Mouse (Mus musculus): ENCODE results near the gene Iqsec1.

Iqsec1 gene

DNA sequence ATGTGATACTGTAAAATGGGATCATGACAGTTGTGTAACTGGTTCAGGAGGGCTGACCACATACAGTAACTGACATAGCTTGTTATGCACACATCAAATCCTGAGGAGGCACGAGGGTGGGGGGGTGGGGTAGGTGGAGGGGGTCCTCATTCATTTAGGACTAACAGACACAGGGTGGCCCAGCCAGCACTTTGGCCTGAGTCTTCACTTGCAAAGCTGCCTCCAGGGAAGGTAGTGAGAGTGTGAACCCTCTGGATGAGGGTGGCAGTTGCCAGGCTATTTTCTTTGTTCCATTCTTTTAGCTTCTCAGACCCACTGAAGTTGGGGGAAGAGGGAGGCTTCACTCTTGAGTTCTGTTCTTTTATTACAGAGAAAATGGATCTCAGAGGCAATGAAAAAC lies 177.9 kb downstream of the Iqsec1 start:
- no peak for DNase-seq

DNA sequence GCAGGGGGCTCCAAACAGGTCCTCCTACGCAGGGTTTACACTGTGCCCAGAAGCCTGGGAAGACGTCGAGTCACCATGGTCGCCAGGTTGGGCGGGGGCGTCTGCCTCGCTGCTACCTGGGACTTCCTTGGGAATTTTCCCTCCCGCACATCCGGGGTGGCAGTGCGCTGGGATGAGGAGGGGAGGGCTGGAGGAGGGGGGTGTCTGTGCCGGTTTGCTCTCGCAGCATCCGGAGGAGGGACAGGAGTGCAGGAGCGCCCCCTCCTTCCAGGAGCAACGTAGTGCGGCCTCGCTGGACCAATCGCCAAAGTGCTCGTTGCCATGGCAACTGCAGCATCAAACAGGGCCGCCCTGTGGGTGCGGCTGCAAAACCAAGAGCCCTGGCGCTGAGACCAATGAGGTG lies 178.5 kb downstream of the Iqsec1 start:
- DNase-seq = peak; percentile 97

DNA sequence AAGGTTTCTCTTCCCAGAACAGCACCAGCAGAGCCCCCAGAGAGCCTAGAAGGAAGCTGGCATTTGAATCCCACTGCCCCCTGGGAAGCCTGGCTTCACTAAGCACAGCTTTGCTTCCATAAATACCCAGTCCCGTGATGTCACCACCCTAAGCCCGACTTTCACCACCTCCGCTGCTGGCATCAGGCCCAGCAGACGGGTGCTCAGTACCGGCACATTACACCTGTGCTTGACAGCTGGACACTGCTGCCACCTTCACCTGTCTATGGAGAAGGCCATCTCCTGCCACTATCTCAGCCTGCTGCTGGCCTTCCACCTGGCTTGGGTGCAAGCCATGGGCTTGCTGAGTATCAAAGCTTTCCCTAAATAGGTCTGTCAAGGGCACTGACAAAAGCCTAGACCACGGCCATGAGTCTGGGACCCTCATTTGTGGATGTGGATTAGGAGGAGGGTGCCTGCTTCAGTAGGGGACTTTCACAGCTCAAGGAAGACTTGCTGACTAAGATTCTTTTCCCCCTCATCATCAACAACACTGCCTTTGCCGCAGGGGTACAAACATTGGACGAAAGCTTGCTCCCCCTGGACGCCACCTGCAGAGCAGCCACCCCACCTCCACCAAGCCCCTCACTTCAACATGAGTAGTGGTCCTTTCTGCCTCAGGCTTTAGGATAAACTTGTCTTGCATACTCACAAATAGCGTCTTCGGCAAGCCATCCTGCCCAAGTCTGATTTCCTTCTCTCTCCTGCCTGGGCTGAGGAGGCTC lies 179.2 kb downstream of the Iqsec1 start:
- DNase-seq = peak; percentile 65

DNA sequence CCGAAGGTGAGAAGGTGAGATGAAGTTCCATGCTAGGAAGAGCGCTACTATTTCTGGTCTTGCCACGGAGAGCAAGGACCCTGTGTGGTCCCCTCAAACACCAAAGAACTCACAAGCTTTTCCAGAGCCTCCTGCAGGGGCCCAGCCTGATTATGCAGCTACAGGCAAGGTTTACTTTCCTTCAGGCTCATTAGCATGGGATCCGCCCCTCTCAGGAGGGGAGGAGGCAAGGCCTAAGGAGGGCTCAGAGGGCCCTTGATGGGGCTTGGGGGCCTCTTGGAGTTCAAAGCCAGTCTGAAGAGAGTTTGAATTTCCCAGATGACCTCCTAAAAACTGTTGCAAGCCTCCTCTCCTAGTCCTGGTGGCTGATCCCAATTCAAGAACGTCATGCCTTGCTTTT lies 179.9 kb downstream of the Iqsec1 start:
- no peak for DNase-seq

- DNase-seq = no peak
Measured at GRCm38 (mm10) chr6:90808134-90808533, 180.4 kb downstream of the Iqsec1 start.

DNA sequence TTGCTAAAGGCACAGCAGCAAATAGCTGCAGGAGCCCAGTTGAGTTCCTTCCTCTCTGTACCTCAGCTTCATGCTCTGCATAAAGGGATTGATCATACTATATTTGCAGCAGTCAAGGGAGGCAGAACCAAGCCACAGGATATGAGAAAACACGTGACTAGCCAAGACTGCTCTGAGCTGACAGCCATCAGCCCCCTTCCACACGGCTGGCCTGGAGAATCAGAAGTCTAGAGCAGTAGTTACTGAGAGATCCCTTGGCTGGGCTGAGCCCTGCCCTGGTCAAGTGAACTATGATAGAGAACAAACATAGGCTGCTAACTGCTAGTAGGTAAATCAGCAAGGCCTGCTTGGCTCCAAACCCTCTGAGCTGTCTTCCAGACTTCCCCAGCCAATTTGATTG lies 180.9 kb downstream of the Iqsec1 start:
- DNase-seq = no peak

DNA sequence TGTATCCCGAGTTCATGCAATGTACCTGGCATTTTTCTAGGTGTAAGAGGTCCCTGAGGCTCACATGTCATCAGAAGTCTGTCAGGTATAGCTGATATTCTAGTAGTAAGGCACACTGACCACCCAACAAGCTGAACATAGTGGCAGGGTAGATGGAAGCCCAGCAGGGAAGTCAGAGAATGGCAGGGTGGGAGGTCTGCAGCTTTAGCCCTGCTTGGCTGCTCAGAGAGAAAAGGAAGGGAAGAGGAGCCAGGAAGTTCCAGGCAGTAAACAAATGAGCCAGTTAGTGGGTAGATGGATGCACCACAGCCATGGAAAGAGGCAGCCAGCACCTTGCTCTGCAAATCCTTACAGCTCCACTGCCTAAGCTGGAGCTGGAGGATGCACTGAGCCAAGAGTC lies 181.7 kb downstream of the Iqsec1 start:
- DNase-seq = no peak

GRCm38 (mm10) chr6:90805101-90805500 lies 183.4 kb downstream of the Iqsec1 start:
- no peak for DNase-seq

DNA sequence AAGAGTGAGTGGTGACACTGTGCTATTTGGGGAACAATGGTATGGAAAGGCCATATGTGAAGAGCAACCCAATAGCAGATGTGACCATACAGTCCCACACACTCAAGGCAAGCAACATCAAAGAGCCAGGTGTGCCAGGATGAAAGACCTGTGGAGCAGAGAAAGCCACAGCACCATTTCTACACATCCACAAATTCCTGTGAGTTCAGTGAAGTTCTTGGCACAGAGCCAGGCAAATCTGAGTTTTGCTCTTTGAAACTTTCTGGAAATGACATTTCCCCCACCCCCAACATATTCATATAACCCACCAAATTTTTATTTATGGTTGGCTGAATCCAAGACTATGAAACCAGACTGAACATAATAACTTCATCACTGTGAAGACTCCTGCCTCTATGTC lies 183.8 kb downstream of the Iqsec1 start:
- DNase-seq = no peak

- peak; percentile 88 for DNase-seq
Measured at GRCm38 (mm10) chr6:90802604-90803003, 185.9 kb downstream of the Iqsec1 start.

GRCm38 (mm10) chr6:90802058-90802457 lies 186.4 kb downstream of the Iqsec1 start:
- DNase-seq = no peak

DNA sequence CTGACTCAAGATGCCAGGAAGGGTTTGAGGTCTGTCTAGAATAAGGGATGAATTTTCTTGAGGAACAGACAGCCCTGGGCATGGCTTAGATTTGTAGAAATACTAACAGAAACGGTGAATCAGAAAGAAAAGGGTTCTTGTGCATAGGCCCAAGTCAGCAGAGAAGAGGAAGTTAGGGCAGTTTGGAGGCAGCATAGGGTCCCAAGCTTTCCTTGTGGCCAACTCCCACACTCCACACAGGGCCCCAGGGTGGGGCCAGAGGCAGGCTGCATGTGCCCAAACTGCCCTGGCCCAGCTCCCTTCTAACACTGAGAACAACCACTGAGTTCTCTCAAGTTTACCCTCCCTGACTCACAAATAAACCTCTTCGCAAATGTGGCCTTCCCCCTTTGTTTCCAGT lies 187.7 kb downstream of the Iqsec1 start:
- no peak for DNase-seq

DNA sequence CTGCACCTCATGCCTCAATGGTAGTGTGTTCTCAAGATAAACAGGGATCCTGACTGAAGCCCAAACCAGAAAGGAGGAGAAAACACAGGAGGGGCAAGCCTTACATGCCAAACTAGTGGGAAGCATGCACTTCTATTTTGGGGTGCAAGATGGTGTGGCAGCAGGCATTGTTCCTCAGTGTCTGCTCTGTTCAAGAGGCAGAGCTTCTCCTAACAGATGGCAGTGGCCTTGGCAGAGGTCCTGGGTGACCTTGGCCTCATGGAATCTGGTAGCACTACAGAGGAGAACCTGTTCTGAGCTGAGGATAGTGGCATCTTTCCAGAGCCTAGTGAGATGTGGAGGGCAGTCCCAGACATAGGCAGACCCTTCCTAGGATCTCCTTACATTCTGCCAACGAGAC lies 189.4 kb downstream of the Iqsec1 start:
- DNase-seq = peak; percentile 84

DNA sequence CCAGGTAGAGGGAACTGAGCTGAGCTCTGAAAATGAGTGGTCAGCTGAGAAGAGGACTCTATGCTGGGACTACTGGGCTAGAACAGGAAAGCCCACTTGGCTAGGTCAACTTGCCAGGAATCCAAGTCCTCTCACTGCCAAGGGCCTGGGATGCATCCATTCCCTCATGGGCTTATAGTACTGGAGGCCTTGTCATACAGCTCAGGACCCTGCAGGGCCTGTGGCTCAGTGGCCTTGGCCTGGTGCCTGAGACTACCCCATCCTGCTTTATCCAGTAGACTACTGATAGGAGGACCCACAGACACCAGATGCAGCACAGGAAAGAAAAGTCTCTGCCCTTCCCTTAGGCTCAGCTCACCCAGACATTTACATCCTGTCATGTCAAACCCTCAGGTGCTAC lies 190.3 kb downstream of the Iqsec1 start:
- DNase-seq = no peak

DNA sequence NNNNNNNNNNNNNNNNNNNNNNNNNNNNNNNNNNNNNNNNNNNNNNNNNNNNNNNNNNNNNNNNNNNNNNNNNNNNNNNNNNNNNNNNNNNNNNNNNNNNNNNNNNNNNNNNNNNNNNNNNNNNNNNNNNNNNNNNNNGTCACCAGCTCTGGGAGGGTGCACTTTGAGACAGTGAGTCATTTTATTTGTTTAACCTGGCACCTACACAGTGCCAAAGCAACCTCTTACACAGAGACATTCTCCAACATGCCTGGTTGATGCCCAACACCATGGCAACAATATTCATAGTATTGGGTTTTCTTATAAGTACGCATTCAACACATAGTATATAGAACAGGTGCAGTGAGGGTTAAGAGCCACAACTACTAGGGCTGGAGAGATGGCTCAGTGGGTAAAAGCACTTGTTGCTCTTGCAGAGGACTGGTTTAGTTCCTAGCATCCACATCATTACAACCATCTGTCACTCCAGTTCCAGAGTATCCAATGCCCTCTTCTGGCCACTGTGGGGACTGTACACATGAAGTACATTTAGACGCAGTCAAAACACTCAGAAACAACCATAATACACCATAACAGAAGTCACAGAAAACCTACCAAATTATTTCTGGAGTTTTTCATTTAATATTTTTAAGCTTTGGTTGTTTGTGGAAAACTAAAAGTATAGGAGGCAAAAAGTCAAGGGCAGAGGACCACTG lies 191.4 kb downstream of the Iqsec1 start:
- no peak for DNase-seq

- DNase-seq = no peak
Measured at GRCm38 (mm10) chr6:90790901-90791300, 197.6 kb downstream of the Iqsec1 start.

GRCm38 (mm10) chr6:90789520-90789919 lies 199.0 kb downstream of the Iqsec1 start:
- DNase-seq = no peak

DNA sequence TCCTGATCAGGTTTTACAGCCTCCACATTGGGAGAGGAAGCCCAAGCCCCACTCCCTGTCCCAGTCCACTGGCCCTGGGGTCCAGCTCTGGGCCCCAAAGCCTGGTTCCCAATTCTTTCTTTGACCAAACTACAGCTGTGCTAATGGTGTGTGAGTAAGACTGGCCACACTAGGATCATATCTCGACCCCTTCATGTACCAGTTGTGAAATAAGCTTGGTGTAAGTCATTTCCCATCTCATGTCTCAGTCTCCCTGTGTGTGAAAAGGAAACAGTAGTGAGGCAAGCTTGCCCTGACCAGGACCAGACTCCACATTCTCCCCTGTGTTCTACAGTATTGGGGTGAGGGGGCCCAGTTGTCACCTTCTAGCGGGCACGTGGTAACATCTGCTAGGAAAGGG lies 200.9 kb downstream of the Iqsec1 start:
- DNase-seq = no peak

DNA sequence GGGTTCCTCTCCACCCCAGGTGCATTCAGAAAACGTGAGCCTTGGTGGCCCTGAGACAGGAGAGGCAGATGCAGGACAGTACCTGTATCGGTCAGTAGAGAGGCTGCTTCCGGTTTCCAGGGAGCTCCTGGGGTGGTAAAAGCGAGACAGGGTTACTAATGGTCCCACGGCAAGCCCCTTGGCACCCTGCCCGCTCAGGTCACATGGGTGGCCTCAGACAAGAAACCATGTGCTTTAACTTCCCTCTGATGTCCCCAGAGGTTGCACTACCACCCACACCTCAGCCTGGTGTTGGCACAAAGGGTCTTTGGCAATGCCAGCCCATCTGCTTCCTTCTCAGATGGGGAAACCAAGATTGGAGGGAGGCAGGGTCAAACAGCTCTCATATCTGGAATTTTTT lies 201.4 kb downstream of the Iqsec1 start:
- DNase-seq = peak; percentile 54

- DNase-seq = peak; percentile 73
Measured at GRCm38 (mm10) chr6:90786589-90786988, 201.9 kb downstream of the Iqsec1 start.

GRCm38 (mm10) chr6:90783945-90784344 lies 204.5 kb downstream of the Iqsec1 start:
- peak; percentile 61 for DNase-seq

DNA sequence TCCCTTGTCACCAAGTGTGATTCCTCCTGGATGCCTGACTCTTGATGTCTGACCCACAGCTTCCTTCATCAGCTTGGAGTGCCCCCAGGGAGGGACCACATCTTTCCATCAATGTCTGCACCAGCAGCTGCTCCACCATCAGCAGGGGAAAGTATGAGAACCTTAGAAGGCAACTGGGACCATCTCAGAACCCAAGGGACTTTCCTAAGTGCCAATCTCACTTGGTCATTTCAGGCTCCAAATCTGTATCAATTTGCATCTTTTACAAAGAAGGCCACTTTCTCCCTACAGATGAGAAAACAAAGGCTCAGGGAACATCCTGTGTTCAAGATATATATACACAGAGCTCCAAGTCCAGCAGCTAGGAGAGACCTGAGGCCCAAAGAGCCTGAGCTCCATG lies 205.3 kb downstream of the Iqsec1 start:
- DNase-seq = no peak

- peak; percentile 91 for DNase-seq
Measured at GRCm38 (mm10) chr6:90781921-90782770, 206.3 kb downstream of the Iqsec1 start.

DNA sequence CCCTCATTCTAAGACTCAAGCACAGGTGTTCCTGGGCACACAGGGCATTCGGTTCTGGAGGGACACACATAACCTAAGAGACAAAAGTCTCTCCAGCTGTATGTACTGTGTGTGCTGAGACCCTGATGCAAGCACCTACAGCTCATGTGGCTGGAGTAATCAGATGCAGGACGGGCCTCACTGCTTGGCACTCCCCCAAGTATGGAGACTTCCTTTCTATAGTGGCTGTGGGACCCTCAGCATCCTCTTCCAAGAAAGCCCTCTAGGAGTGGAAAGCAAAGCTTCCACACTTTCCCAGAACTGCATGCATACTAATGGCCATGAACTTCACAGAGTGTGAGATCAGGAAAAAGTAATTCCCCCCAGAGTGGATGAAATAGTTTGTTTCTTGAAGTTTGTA lies 208.0 kb downstream of the Iqsec1 start:
- no peak for DNase-seq
